Comparison of ENCODE assay signal across 16 mouse cellular contexts in the genomic region with DNA sequence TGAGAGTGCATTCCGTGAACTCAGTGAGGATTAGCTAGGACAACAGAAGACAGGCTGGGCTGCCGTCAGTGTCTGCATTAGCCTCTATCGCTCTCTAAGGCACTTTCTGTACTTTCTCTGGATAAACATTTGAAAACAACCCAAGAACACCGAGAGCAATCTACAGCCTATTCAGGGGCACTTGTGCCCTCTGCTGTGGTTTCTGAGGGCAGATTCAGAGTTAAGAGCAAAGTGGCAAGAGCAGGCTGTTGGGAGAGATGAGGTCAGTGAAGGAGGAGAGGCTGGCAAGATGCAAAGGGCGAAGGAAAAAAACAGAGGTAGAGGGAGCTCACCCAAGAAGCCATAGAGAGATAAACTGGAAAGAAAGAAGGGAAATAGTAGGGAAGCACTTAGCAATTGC. TPM values are rescaled to one million over a fixed set of nuclear protein-coding genes. Genes with fewer than 3 reads are reported as not detected.
DNase-seq lines count a peak whose midpoint lies in the region; ATAC-seq and TF ChIP-seq lines count a peak whose summit lies in the region.
"Had no signal": no experiment of that assay in that cellular context is flagged by ENCODE, and none has a peak within 500 bp of the region (broad histone marks: within the 10 kb centered on the region; RNA-seq: fewer than 3 reads in every experiment).

No protein-coding gene starts in this region.

- H3K9me3 ChIP-seq in lung, postnatal 0 days (ENCODE audit: low read length): no peaks in the 10 kb centered on the region
- H3K9me3 ChIP-seq: embryonic facial prominence, embryonic 10.5 days; forebrain, embryonic 13.5 days; heart, embryonic 12.5 days had no signal

- H3K4me1 ChIP-seq in lung, postnatal 0 days (ENCODE audit: insufficient read depth, low read depth, low read length): no peaks in the 10 kb centered on the region
- H3K4me1 ChIP-seq: embryonic facial prominence, embryonic 10.5 days; forebrain, embryonic 13.5 days; heart, embryonic 12.5 days had no signal

- no peak overlapping the region for H3K9ac ChIP-seq in lung, postnatal 0 days (replicated peaks; ENCODE audit: low read depth)
- H3K9ac ChIP-seq: forebrain, embryonic 13.5 days; forebrain, postnatal 0 days; heart, embryonic 12.5 days had no signal

- no peaks in the 10 kb centered on the region for H3K27me3 ChIP-seq in lung, postnatal 0 days (replicated peaks; ENCODE audit: insufficient read depth, low read length)
- H3K27me3 ChIP-seq: forebrain, embryonic 13.5 days; heart, embryonic 12.5 days had no signal

- WGBS in lung, postnatal 0 days: 57% methylated on average over 5 of the region's 5 CpGs

- TF ChIP-seq EP300 in lung, postnatal 0 days (IDR thresholded peaks at IDR 0.05): peak; percentile 56; the same call in 1 of the 2 replicates

- no peak overlapping the region for H3K27ac ChIP-seq in lung, postnatal 0 days (ENCODE audit: low read length)
- H3K27ac ChIP-seq: embryonic facial prominence, embryonic 10.5 days; forebrain, embryonic 13.5 days had no signal

- peak; percentile 83 for ATAC-seq in lung, postnatal 0 days
- ATAC-seq in cerebellum, adult (ENCODE audit: insufficient number of reproducible peaks, low FRiP score, low TSS enrichment): no peak
- ATAC-seq: forebrain, embryonic 13.5 days; forebrain, postnatal 0 days had no signal

- H3K4me3 ChIP-seq in lung, postnatal 0 days (ENCODE audit: low read depth, low read length): no peak overlapping the region
- H3K4me3 ChIP-seq: embryonic facial prominence, embryonic 10.5 days; forebrain, embryonic 13.5 days; heart, embryonic 12.5 days had no signal

- H3K36me3 ChIP-seq in lung, postnatal 0 days (ENCODE audit: insufficient read depth, low read length): no peaks in the 10 kb centered on the region
- H3K36me3 ChIP-seq: embryonic facial prominence, embryonic 10.5 days; heart, embryonic 12.5 days had no signal

- TF ChIP-seq CTCF in lung, postnatal 0 days (IDR thresholded peaks at IDR 0.05): 0 out of 2 replicates have a peak, but pooled peaks have one; percentile 7

- peak; percentile 5 for DNase-seq in ovary, postnatal 36 days (ENCODE audit: low spot score)
- DNase-seq in ovary, postnatal 14 days (ENCODE audit: low spot score): no peak
- peak; percentile 73 for DNase-seq in lung, postnatal 0 days (ENCODE audit: low spot score)
- DNase-seq in lung, postnatal 36 days: peak; percentile 71
- DNase-seq in layer of hippocampus, adult 11-12 months (ENCODE audit: low spot score): no peak
- DNase-seq in liver: no peak
- DNase-seq: adrenal gland, postnatal 10 days; cerebellum, adult 11-12 months; cerebellum, adult 9-10 months; cerebellum, postnatal 25 days; forebrain, postnatal 0 days; gastrocnemius, postnatal 14 days had no signal

- H3K4me2 ChIP-seq in lung, postnatal 0 days (replicated peaks; ENCODE audit: low read depth, low read length): no peak overlapping the region
- H3K4me2 ChIP-seq: forebrain, embryonic 13.5 days; heart, embryonic 12.5 days had no signal

RNA-seq across cellular contexts. Expression of a gene that starts 53.0 kb away (rescaled TPM):
- polyA plus RNA-seq in lung, postnatal 0 days (2015; fragmentation: Nextera tagmentation; extraction: Ambion mirVana): 4.4 and 4.5 TPM in 2 replicates

Comparison
In these comparisons a context has a peak if more than half of its experiments do, and no peak if none do; other contexts are left out.
1. DNase-seq: peak in ovary, postnatal 36 days (single experiment), lung, postnatal 0 days (single experiment) and lung, postnatal 36 days (single experiment); none in ovary, postnatal 14 days (single experiment), layer of hippocampus, adult 11-12 months (single experiment) and liver (single experiment).